Mouse (Mus musculus) heart, adult 11 months (tissue): ENCODE data around the gene Psme2.

Experiments used
- DNase-seq: peaks from one replicate; pipeline ENCODE4 v3.0.0; 2022

The Psme2 gene

GRCm38 (mm10) chr14:55592226-55592625, 1.3 kb upstream of the Psme2 start:
- DNase-seq, result no peak

- DNase-seq, result peak; percentile 100
Observed at GRCm38 (mm10) chr14:55591331-55591891, 498 bp upstream of the Psme2 start, which contains the start of gene Rnf31. Rnf31 (plus strand) TSS chr14:55591708.

GRCm38 (mm10) chr14:55589771-55590448, 1.0 kb downstream of the Psme2 start:
- DNase-seq, result peak; percentile 94

GRCm38 (mm10) chr14:55589271-55589670, 1.6 kb downstream of the Psme2 start:
- peak; percentile 91 for DNase-seq

- no peak for DNase-seq
Observed at GRCm38 (mm10) chr14:55586149-55586548, 4.8 kb downstream of the Psme2 start.

- DNase-seq, result no peak
Observed at GRCm38 (mm10) chr14:55585566-55585960, 5.3 kb downstream of the Psme2 start.

GRCm38 (mm10) chr14:55584702-55585565, 6.0 kb downstream of the Psme2 start, which contains the start of gene Emc9:
Emc9 (minus strand) TSS chr14:55585302.
- peak; percentile 99 for DNase-seq

- DNase-seq, result no peak
Observed at GRCm38 (mm10) chr14:55584303-55584701, 6.6 kb downstream of the Psme2 start.

GRCm38 (mm10) chr14:55581981-55582681, 8.8 kb downstream of the Psme2 start:
- DNase-seq, result no peak

- DNase-seq, result peak; percentile 91
Observed at GRCm38 (mm10) chr14:55580731-55581130, 10.2 kb downstream of the Psme2 start.

GRCm38 (mm10) chr14:55579511-55580496, 11.1 kb downstream of the Psme2 start:
- DNase-seq, result peak; percentile 91

GRCm38 (mm10) chr14:55578668-55579269, 12.1 kb downstream of the Psme2 start:
- DNase-seq, result no peak

GRCm38 (mm10) chr14:55577871-55578667, 12.8 kb downstream of the Psme2 start, which contains the start of gene Psme1:
Psme1 (plus strand) TSS chr14:55578123.
- DNase-seq, result peak; percentile 99

- peak; percentile 95 for DNase-seq
Observed at GRCm38 (mm10) chr14:55576376-55576775, 14.5 kb downstream of the Psme2 start.

GRCm38 (mm10) chr14:55575711-55576110, 15.2 kb downstream of the Psme2 start:
- DNase-seq, result peak; percentile 91

GRCm38 (mm10) chr14:55575302-55575701, 15.6 kb downstream of the Psme2 start, which contains the start of gene Fitm1:
Fitm1 (plus strand) TSS chr14:55575617.
- DNase-seq, result peak; percentile 98

- DNase-seq, result no peak
Observed at GRCm38 (mm10) chr14:55571760-55572159, 19.2 kb downstream of the Psme2 start.

GRCm38 (mm10) chr14:55570588-55570987, 20.3 kb downstream of the Psme2 start:
- DNase-seq, result no peak

GRCm38 (mm10) chr14:55567496-55567895, 23.4 kb downstream of the Psme2 start:
- no peak for DNase-seq

- no peak for DNase-seq
Observed at GRCm38 (mm10) chr14:55565748-55566147, 25.2 kb downstream of the Psme2 start.
